In genomic region chr4:156236651-156237447, GRCm38 (mm10) we compare ENCODE assay signal across 8 mouse cellular contexts. TPM values are rescaled to one million over a fixed set of nuclear protein-coding genes. Genes with fewer than 3 reads are reported as not detected.
DNase-seq lines count a peak whose midpoint lies in the region; TF ChIP-seq lines count a peak whose summit lies in the region.

No protein-coding gene starts in this region.

- DNase-seq in cerebellum, postnatal 14 days = peak; percentile 44 to 52
- no peak for DNase-seq in cerebellum, adult 8-10 months
- peak; percentile 66 for DNase-seq in liver
- no peak for DNase-seq in c-Kit-positive CD71-positive TER-119-positive erythroid progenitor cells, embryonic 14.5 days (ENCODE audit: low spot score)
- DNase-seq in frontal cortex, postnatal 14 days (ENCODE audit: low spot score in 2 of 2) = no peak

- H3K4me3 ChIP-seq in C2C12 (ENCODE audit: insufficient read depth, poor library complexity, severe bottlenecking) = peak overlapping the region; percentile 87
- peak overlapping the region; percentile 90 for H3K4me3 ChIP-seq in embryonic fibroblast, embryonic 13.5 days (ENCODE audit: insufficient read depth, low read length)
- peak overlapping the region; percentile 71 for H3K4me3 ChIP-seq in small intestine, adult 2 months (ENCODE audit: low read depth, low read length)

- peaks cover 53% of the 10 kb centered on the region for H3K36me3 ChIP-seq in C2C12 (ENCODE audit: control insufficient read depth, insufficient read depth)
- peaks cover 26% of the 10 kb centered on the region for H3K36me3 ChIP-seq in small intestine, adult 2 months (ENCODE audit: control insufficient read depth, insufficient read depth, low read length)

- TF ChIP-seq POLR2A in embryonic fibroblast, embryonic 13.5 days (IDR thresholded peaks at IDR 0.05; ENCODE audit: low read depth, low read length) = no peak
- no peak for TF ChIP-seq POLR2A in small intestine, adult 2 months (IDR thresholded peaks at IDR 0.05; ENCODE audit: low read depth, low read length)

- peaks cover 28% of the 10 kb centered on the region for H3K79me3 ChIP-seq in C2C12 (ENCODE audit: low read depth)

- WGBS in small intestine, adult 2 months = 21% methylated on average over 55 of the region's 60 CpGs

- no peak for TF ChIP-seq CTCF in C2C12 (IDR thresholded peaks at IDR 0.05; ENCODE audit: control insufficient read depth, insufficient read depth, insufficient read length)
- no peak for TF ChIP-seq CTCF in embryonic fibroblast, embryonic 13.5 days (IDR thresholded peaks at IDR 0.05; ENCODE audit: borderline replicate concordance, insufficient read depth, low read length)
- no peak for TF ChIP-seq CTCF in small intestine, adult 2 months (IDR thresholded peaks at IDR 0.05; ENCODE audit: extremely low read depth, insufficient read length, insufficient replicate concordance, low read depth, low read length)

- H3K27me3 ChIP-seq in C2C12 (ENCODE audit: control insufficient read depth, insufficient read depth, insufficient read length) = no peaks in the 10 kb centered on the region
- H3K27me3 ChIP-seq in small intestine, adult 2 months (ENCODE audit: control insufficient read depth, insufficient read depth, low read length) = no peaks in the 10 kb centered on the region

- H3K79me2 ChIP-seq in C2C12 (ENCODE audit: control insufficient read depth, insufficient read depth) = peaks cover 66% of the 10 kb centered on the region

- H3ac ChIP-seq in C2C12 (ENCODE audit: control insufficient read depth, insufficient read length, low read depth) = peak overlapping the region; percentile 37

- H3K27ac ChIP-seq in embryonic fibroblast, embryonic 13.5 days (ENCODE audit: insufficient read depth, low read length) = no peak overlapping the region
- H3K27ac ChIP-seq in small intestine, adult 2 months (ENCODE audit: insufficient read depth, low read depth, low read length) = no peak overlapping the region

- no peaks in the 10 kb centered on the region for H3K4me1 ChIP-seq in embryonic fibroblast, embryonic 13.5 days (ENCODE audit: control insufficient read depth, insufficient read depth, low read length)
- H3K4me1 ChIP-seq in small intestine, adult 2 months (ENCODE audit: control insufficient read depth, insufficient read depth, insufficient read length, low read length) = peaks cover 3% of the 10 kb centered on the region

TF ChIP-seq in C2C12, 6 proteins besides CTCF, POLR2A, EP300 and RAD21:
- TF ChIP-seq USF1 (IDR thresholded peaks at IDR 0.05; ENCODE audit: low read depth) = no peak
- TF ChIP-seq CEBPB (IDR thresholded peaks at IDR 0.05; ENCODE audit: low read depth) = no peak
- no peak for TF ChIP-seq FOSL1 (IDR thresholded peaks at IDR 0.05; ENCODE audit: insufficient read depth, low read length, poor library complexity, severe bottlenecking)

RNA-seq across cellular contexts. Expression of gene Noc2l, which starts 1.0 kb away (rescaled TPM):
- polyA plus RNA-seq in C2C12 (2012; fragmentation: generic; extraction: Trizol) = 106 TPM
- 64.6 and 66.1 TPM in 2 replicates for polyA plus RNA-seq in embryonic fibroblast, embryonic 13.5 days (2011; ENCODE audit: insufficient read length, low read depth, missing spikeins)
- 28.7 and 37.0 TPM in 2 replicates for polyA plus RNA-seq in small intestine, adult 2 months (2012; rRNA removed)

RNA-seq across cellular contexts. Expression of gene Plekhn1, which starts 2.2 kb away (rescaled TPM):
- 7.5 TPM for polyA plus RNA-seq in C2C12 (2012; fragmentation: generic; extraction: Trizol)
- 20.4 and 20.5 TPM in 2 replicates for polyA plus RNA-seq in embryonic fibroblast, embryonic 13.5 days (2011; ENCODE audit: insufficient read length, low read depth, missing spikeins)
- 30.3 and 46.9 TPM in 2 replicates for polyA plus RNA-seq in small intestine, adult 2 months (2012; rRNA removed)

RNA-seq across cellular contexts. Expression of gene Samd11, which starts 18.6 kb away (rescaled TPM):
- 0.21 TPM for polyA plus RNA-seq in C2C12 (2012; fragmentation: generic; extraction: Trizol)
- not detected in 2 replicates for polyA plus RNA-seq in embryonic fibroblast, embryonic 13.5 days (2011; ENCODE audit: insufficient read length, low read depth, missing spikeins)
- 0.29 and 0.34 TPM in 2 replicates for polyA plus RNA-seq in small intestine, adult 2 months (2012; rRNA removed)

RNA-seq across cellular contexts. Expression of gene Perm1, which starts 21.2 kb away (rescaled TPM):
- polyA plus RNA-seq in C2C12 (2012; fragmentation: generic; extraction: Trizol) = 0.02 TPM
- polyA plus RNA-seq in embryonic fibroblast, embryonic 13.5 days (2011; ENCODE audit: insufficient read length, low read depth, missing spikeins) = 0.12 TPM in 1 of 2 replicates, not detected in the other
- polyA plus RNA-seq in small intestine, adult 2 months (2012; rRNA removed) = 0.06 and 0.09 TPM in 2 replicates

RNA-seq across cellular contexts. Expression of gene AW011738, which starts 33.7 kb away (rescaled TPM):
- 0.29 TPM for polyA plus RNA-seq in C2C12 (2012; fragmentation: generic; extraction: Trizol)
- 2.9 and 3.6 TPM in 2 replicates for polyA plus RNA-seq in embryonic fibroblast, embryonic 13.5 days (2011; ENCODE audit: insufficient read length, low read depth, missing spikeins)
- 1.6 and 1.8 TPM in 2 replicates for polyA plus RNA-seq in small intestine, adult 2 months (2012; rRNA removed)

Comparison
In these comparisons a context has a peak if more than half of its experiments do, and no peak if none do; other contexts are left out.
1. DNase-seq: peak in cerebellum, postnatal 14 days (2 of 2) and liver (single experiment); none in cerebellum, adult 8-10 months (single experiment), c-Kit-positive CD71-positive TER-119-positive erythroid progenitor cells, embryonic 14.5 days (single experiment) and frontal cortex, postnatal 14 days (0 of 2).
2. Peak in every context shown above with its lines, with median percentiles within 50 percentile points of each other: H3K4me3 ChIP-seq.